Mouse (Mus musculus): Measurements from ENCODE around the gene Sco1. TPM values are rescaled to one million over a fixed set of nuclear protein-coding genes. Genes with fewer than 3 reads are reported as not detected.

Gene Sco1
- polyA plus RNA-seq, 1 experiment from 2014 or later: 15.7 TPM

DNA sequence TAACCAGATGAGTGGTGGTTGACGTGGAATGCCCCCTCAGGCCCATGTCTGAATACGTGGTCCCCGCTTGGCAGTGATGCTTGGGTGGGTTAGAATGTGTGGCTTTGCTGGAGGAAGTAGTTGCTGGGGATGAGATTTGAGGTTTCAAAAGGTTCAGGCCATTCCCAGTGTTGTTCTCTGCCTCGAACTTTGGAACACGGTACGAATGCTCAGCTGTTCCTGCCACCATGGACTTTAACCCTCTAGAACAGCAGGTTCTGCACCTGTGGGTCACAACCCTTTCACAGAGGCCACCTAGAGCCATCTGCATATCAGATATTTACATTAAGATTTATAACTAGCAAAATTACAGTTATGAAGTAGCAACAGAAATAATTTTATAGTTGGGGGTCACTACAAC, 16.2 kb upstream of the Sco1 start:
- Histone ChIP-seq H3K4me2 (ENCODE audit: low read depth, low read length) (no peak overlapping the region), H3K27me3 (ENCODE audit: control insufficient read depth, insufficient read depth, low read length) (no peaks in the 10 kb centered on the region), H3K4me1 (ENCODE audit: control insufficient read depth, insufficient read depth, low read length) (no peaks in the 10 kb centered on the region), H3K27ac (ENCODE audit: low read depth, low read length) (no peak overlapping the region), H3K4me3 (ENCODE audit: low read depth, low read length) (no peak overlapping the region), H3K9me3 (ENCODE audit: control insufficient read depth, low read length) (no peaks in the 10 kb centered on the region), H3K9ac (replicated peaks; ENCODE audit: low read depth, low read length) (no peak overlapping the region), H3K36me3 (ENCODE audit: control insufficient read depth, insufficient read depth, low read length) (peaks cover 14% of the 10 kb centered on the region)
- ATAC-seq (ENCODE audit: low read depth): no peak
- WGBS: 93% methylated on average over 6 of the region's 6 CpGs

GRCm38 (mm10) chr11:67036892-67037291, 15.6 kb upstream of the Sco1 start:
- H3K27ac ChIP-seq (ENCODE audit: low read depth, low read length): no peak overlapping the region
- H3K4me1 ChIP-seq (ENCODE audit: control insufficient read depth, insufficient read depth, low read length): no peaks in the 10 kb centered on the region
- no peaks in the 10 kb centered on the region for H3K27me3 ChIP-seq (ENCODE audit: control insufficient read depth, insufficient read depth, low read length)
- no peak overlapping the region for H3K4me2 ChIP-seq (ENCODE audit: low read depth, low read length)
- no peaks in the 10 kb centered on the region for H3K9me3 ChIP-seq (ENCODE audit: control insufficient read depth, low read length)
- H3K4me3 ChIP-seq (ENCODE audit: low read depth, low read length): no peak overlapping the region
- H3K36me3 ChIP-seq (ENCODE audit: control insufficient read depth, insufficient read depth, low read length): peaks cover 18% of the 10 kb centered on the region
- 95% methylated on average over 9 of the region's 9 CpGs for WGBS
- no peak overlapping the region for H3K9ac ChIP-seq (replicated peaks; ENCODE audit: low read depth, low read length)
- ATAC-seq (ENCODE audit: low read depth): no peak

GRCm38 (mm10) chr11:67039799-67040198, 12.7 kb upstream of the Sco1 start:
- Histone ChIP-seq H3K4me1 (ENCODE audit: control insufficient read depth, insufficient read depth, low read length) (no peaks in the 10 kb centered on the region), H3K4me3 (ENCODE audit: low read depth, low read length) (no peak overlapping the region), H3K27ac (ENCODE audit: low read depth, low read length) (no peak overlapping the region), H3K36me3 (ENCODE audit: control insufficient read depth, insufficient read depth, low read length) (peaks cover 18% of the 10 kb centered on the region), H3K4me2 (ENCODE audit: low read depth, low read length) (no peak overlapping the region), H3K27me3 (ENCODE audit: control insufficient read depth, insufficient read depth, low read length) (no peaks in the 10 kb centered on the region), H3K9me3 (ENCODE audit: control insufficient read depth, low read length) (no peaks in the 10 kb centered on the region), H3K9ac (replicated peaks; ENCODE audit: low read depth, low read length) (no peak overlapping the region)
- no peak for ATAC-seq (ENCODE audit: low read depth)
- WGBS: 91% methylated on average over 3 of the region's 3 CpGs

DNA sequence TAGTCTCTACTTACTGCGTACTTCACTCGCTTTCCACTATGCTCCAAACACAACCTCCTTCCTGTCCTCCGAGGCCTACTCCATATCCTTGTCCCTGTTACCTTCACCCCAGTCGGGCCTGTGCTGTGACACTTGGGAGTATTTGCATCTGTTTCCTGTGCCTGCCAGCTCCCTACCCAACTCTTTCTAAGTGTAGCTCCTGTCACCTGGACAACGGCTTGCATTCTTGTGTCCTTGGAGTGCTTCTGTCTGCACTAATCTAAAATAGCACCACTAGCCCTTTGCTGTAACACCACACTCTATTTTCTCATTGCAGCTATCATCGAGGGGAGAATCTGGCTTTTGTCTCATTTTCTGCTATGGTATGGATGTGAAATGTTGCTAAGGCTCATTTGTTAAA, 12.0 kb upstream of the Sco1 start:
- H3K9me3 ChIP-seq (ENCODE audit: control insufficient read depth, low read length): no peaks in the 10 kb centered on the region
- WGBS: 99% methylated on average over 6 of the region's 6 CpGs
- H3K27me3 ChIP-seq (ENCODE audit: control insufficient read depth, insufficient read depth, low read length): no peaks in the 10 kb centered on the region
- no peaks in the 10 kb centered on the region for H3K4me1 ChIP-seq (ENCODE audit: control insufficient read depth, insufficient read depth, low read length)
- peaks cover 18% of the 10 kb centered on the region for H3K36me3 ChIP-seq (ENCODE audit: control insufficient read depth, insufficient read depth, low read length)
- no peak overlapping the region for H3K4me2 ChIP-seq (ENCODE audit: low read depth, low read length)
- no peak for ATAC-seq (ENCODE audit: low read depth)
- H3K4me3 ChIP-seq (ENCODE audit: low read depth, low read length): no peak overlapping the region
- no peak overlapping the region for H3K27ac ChIP-seq (ENCODE audit: low read depth, low read length)
- no peak overlapping the region for H3K9ac ChIP-seq (replicated peaks; ENCODE audit: low read depth, low read length)

GRCm38 (mm10) chr11:67043007-67043406, 9.5 kb upstream of the Sco1 start:
- Histone ChIP-seq H3K4me3 (ENCODE audit: low read depth, low read length) (no peak overlapping the region), H3K36me3 (ENCODE audit: control insufficient read depth, insufficient read depth, low read length) (peaks cover 18% of the 10 kb centered on the region), H3K9ac (replicated peaks; ENCODE audit: low read depth, low read length) (no peak overlapping the region), H3K27ac (ENCODE audit: low read depth, low read length) (no peak overlapping the region), H3K4me2 (ENCODE audit: low read depth, low read length) (no peak overlapping the region), H3K27me3 (ENCODE audit: control insufficient read depth, insufficient read depth, low read length) (no peaks in the 10 kb centered on the region), H3K4me1 (ENCODE audit: control insufficient read depth, insufficient read depth, low read length) (no peaks in the 10 kb centered on the region), H3K9me3 (ENCODE audit: control insufficient read depth, low read length) (no peaks in the 10 kb centered on the region)
- ATAC-seq (ENCODE audit: low read depth): no peak
- WGBS: 23% methylated on average over 8 of the region's 8 CpGs

- H3K9ac ChIP-seq (replicated peaks; ENCODE audit: low read depth, low read length): no peak overlapping the region
- no peaks in the 10 kb centered on the region for H3K4me1 ChIP-seq (ENCODE audit: control insufficient read depth, insufficient read depth, low read length)
- ATAC-seq (ENCODE audit: low read depth): no peak
- H3K27me3 ChIP-seq (ENCODE audit: control insufficient read depth, insufficient read depth, low read length): no peaks in the 10 kb centered on the region
- no peak overlapping the region for H3K4me2 ChIP-seq (ENCODE audit: low read depth, low read length)
- H3K9me3 ChIP-seq (ENCODE audit: control insufficient read depth, low read length): no peaks in the 10 kb centered on the region
- no peak overlapping the region for H3K4me3 ChIP-seq (ENCODE audit: low read depth, low read length)
- H3K27ac ChIP-seq (ENCODE audit: low read depth, low read length): no peak overlapping the region
- WGBS: 84% methylated on average over 6 of the region's 6 CpGs
- H3K36me3 ChIP-seq (ENCODE audit: control insufficient read depth, insufficient read depth, low read length): peaks cover 15% of the 10 kb centered on the region
These were observed 7.5 kb upstream of the Sco1 start for GRCm38 (mm10) chr11:67044959-67045358.

DNA sequence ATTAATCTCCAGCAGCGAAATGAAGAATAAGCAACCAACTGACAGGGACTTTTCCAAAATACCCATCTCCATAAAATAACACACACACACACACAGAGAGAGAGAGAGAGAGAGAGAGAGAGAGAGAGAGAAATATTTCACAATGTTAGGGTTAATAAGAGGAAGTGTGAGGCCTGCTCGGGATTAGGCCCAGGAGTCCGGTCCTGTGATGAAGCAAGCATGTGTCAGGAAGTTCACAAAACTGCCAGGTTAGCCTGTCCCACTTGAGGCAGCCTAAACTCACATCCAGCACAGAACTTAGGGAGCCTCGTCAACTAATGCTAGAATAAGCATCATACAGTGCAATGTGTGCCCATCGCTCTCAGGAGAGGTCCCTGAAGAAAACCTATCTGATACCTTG, 5.3 kb upstream of the Sco1 start:
- Histone ChIP-seq H3K36me3 (ENCODE audit: control insufficient read depth, insufficient read depth, low read length) (no peaks in the 10 kb centered on the region), H3K4me1 (ENCODE audit: control insufficient read depth, insufficient read depth, low read length) (0 out of 2 replicates have a peak, but pooled peaks cover 5% of the 10 kb centered on the region), H3K4me2 (ENCODE audit: low read depth, low read length) (no peak overlapping the region), H3K9me3 (ENCODE audit: control insufficient read depth, low read length) (no peaks in the 10 kb centered on the region), H3K27ac (ENCODE audit: low read depth, low read length) (no peak overlapping the region), H3K9ac (replicated peaks; ENCODE audit: low read depth, low read length) (no peak overlapping the region), H3K27me3 (ENCODE audit: control insufficient read depth, insufficient read depth, low read length) (no peaks in the 10 kb centered on the region), H3K4me3 (ENCODE audit: low read depth, low read length) (no peak overlapping the region)
- ATAC-seq (ENCODE audit: low read depth): no peak
- 93% methylated on average over 5 of the region's 5 CpGs for WGBS

GRCm38 (mm10) chr11:67048496-67048895, 4.0 kb upstream of the Sco1 start:
- Histone ChIP-seq H3K36me3 (ENCODE audit: control insufficient read depth, insufficient read depth, low read length) (no peaks in the 10 kb centered on the region), H3K4me1 (ENCODE audit: control insufficient read depth, insufficient read depth, low read length) (peaks cover 9% of the 10 kb centered on the region; the same call in 1 of the 2 replicates), H3K9ac (replicated peaks; ENCODE audit: low read depth, low read length) (no peak overlapping the region), H3K9me3 (ENCODE audit: control insufficient read depth, low read length) (no peaks in the 10 kb centered on the region), H3K27ac (ENCODE audit: low read depth, low read length) (no peak overlapping the region), H3K4me2 (ENCODE audit: low read depth, low read length) (no peak overlapping the region), H3K4me3 (ENCODE audit: low read depth, low read length) (no peak overlapping the region), H3K27me3 (ENCODE audit: control insufficient read depth, insufficient read depth, low read length) (no peaks in the 10 kb centered on the region)
- ATAC-seq (ENCODE audit: low read depth): no peak
- WGBS: 94% methylated on average over 8 of the region's 8 CpGs

DNA sequence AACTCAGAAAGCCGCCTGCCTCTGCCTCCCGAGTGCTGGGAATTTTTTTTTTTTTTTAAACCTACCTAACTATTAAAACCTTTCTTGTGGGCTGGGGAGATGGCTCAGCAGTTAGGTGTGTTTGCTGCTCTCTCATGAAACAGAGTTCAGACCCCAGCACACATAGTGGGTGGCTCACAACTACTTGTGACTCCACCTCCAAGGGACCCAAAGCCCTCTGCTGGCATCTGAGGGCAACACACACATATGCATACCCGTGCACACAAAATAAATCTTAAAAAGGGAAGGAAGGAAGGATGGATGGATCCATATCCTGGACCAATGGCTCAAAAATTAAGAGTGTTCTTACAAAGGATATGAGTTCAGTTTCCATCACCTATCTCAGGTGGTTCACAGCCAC, 3.2 kb upstream of the Sco1 start:
- H3K27ac ChIP-seq (ENCODE audit: low read depth, low read length): no peak overlapping the region
- no peak overlapping the region for H3K4me3 ChIP-seq (ENCODE audit: low read depth, low read length)
- H3K9me3 ChIP-seq (ENCODE audit: control insufficient read depth, low read length): no peaks in the 10 kb centered on the region
- H3K27me3 ChIP-seq (ENCODE audit: control insufficient read depth, insufficient read depth, low read length): no peaks in the 10 kb centered on the region
- peaks cover 11% of the 10 kb centered on the region; the same call in 1 of the 2 replicates for H3K4me1 ChIP-seq (ENCODE audit: control insufficient read depth, insufficient read depth, low read length)
- H3K9ac ChIP-seq (replicated peaks; ENCODE audit: low read depth, low read length): no peak overlapping the region
- no peak overlapping the region for H3K4me2 ChIP-seq (ENCODE audit: low read depth, low read length)
- no peak for ATAC-seq (ENCODE audit: low read depth)
- H3K36me3 ChIP-seq (ENCODE audit: control insufficient read depth, insufficient read depth, low read length): no peaks in the 10 kb centered on the region
- 94% methylated on average over 3 of the region's 3 CpGs for WGBS

All from neural tube, embryonic 14.5 days (tissue).